Mouse (Mus musculus) erythroblast, embryonic 14.5 days (primary cell): ENCODE results near the gene Cdca3.

Experiments used
- GATA1 ChIP-seq: IDR thresholded peaks from 2 replicates; pipeline ENCODE4 v1.6.1; 2012; ENCODE audit warnings: low read length, inconsistent platforms, mixed read lengths
- TAL1 ChIP-seq: IDR thresholded peaks from 3 replicates; pipeline ENCODE4 v1.6.1; 2012; ENCODE audit warnings: low read length, inconsistent platforms, mixed read lengths

- no peak for TF ChIP-seq GATA1
- no peak for TF ChIP-seq TAL1
These were observed 7.3 kb upstream of the Cdca3 start for GRCm38 (mm10) chr6:124822049-124822448.
